Mouse (Mus musculus): ENCODE measurements around the gene Agtrap. TPM values are rescaled to one million over a fixed set of nuclear protein-coding genes. Genes with fewer than 3 reads are reported as not detected.

Gene Agtrap
- 4.0 and 4.1 TPM in 2 replicates for polyA plus RNA-seq (2012; rRNA removed)

DNA sequence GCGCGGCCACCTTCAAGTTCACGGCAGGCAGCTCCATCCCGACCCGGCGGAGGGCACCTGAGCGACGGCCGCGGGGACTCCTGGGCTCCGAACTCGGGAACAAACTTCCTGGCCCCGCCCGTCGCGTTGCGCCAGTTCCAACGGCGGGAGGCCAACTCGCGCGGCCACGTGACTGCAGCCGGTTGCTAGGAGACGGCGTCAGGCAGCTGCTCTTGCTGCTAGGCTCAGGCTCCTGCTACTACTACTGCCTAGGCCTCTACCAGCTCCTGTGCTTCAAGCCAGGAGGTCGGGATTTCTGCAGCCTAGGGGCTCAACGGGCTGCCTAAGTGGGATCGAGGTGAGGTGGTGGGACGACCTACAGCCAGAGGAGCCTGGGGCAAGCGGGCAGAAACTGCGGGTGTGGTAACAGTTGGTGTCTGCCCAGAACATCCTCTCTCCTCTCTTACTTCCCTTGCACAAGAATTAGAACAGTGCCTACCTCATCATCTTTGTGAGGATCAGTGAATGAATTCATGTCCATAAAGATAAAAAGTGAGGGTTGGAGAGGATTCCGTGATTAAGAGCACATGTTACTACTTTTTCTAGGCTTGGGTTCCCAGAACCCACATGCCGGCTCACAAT, at the start of gene Agtrap:
Agtrap (minus strand) TSS at position 125 of the 621 bp plus-strand sequence.

DNA sequence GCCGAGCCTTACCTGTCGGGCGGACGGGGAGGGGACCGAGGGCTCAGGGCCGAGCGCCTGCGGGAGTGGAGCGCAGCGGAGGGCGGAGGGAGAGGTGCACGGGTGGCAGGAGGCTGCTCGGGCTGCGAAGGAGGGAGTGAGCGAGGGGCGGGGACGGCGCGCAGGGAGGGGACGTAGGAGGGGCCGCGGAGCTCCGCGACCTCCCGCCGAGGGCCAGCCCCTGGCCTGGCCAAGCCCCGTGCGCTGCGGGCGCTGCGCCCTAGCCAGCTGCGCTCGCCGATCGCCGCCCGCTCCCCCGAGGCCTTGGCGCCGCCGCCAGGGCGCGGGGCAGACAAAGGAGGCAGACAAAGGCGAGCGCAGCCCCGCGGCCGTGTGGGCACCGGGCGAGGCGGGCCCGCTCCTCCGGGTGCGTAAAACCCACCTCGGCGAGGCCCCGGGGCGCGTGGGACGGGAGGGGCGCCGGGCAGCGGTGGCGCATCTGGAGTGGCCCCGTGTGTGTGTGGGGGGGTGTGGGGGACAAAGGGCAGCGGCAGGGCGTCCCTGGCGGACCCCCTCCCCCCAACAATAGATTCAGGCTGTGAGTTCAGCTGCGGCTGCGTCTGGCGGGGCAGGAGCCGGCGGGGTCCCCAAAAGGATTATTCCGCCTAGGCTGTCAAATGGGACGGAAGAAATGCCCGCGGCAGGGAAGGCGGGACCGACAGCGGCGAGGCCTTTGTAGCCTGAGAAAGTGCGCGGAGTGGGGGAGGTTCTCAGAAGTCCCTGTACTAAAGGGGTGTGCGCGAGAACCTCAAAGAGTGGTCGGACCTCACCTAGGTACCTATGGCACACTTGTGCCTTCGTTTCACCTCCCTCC, 43.0 kb upstream of the Agtrap start, which contains the start of gene Draxin:
Draxin (minus strand) TSS at position 138 of the 853 bp plus-strand sequence.

DNA sequence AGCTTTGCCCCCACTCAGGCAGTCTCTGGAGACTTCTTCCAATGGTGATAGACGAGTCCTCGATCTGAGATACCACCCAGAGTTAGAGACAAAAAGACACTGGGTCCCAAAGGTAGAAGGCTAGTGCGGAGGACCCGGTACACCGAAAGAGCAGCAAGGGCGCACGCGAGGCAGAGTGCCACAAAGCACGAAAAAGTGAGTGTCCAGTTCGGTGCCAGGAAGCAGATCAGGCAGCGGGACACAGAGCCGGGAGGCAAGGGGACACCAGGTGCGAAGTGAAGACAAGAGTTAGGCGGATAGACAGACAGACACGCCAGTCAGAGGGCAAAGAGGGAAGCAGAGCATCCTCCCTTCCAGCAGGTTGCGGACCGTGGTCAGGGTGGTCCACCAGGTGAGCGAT, 42.3 kb upstream of the Agtrap start, which contains the start of gene Mad2l2:
Mad2l2 (plus strand) TSS at position 252 of the 400 bp plus-strand sequence.

DNA sequence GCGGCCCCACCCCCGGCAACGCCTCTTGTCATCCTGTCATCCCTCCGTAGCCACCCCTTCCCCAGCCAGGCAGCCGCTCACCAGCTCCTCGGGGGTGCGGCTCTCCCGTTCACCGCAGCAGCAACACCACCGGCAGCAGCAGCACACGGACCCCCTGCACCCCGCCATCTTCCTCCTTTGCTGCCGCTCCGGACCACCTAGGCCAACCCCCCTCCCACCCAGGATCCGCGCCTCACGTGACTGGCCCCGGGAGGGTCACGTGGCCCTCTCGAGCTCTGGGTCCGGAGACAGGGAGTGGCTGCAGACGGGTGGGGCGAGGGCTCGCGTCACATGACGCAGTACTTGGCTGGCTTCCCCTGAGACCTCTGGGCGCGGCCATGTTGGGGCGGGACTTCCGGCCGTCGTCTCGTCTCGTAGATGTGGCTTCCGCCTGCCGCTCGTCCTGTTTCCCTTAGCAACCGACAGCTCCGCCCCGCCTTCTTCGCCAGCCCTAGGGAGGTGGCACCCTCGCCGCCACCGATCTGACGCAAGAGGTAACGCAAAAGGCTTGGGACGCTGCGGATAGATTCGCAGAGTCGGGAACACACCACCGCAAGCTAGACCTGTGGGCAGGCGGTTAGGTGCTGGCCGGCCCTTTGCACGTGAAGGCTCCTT, 49.1 kb downstream of the Agtrap start, which contains the start of the genes Clcn6 and Mthfr:
Clcn6 (minus strand) TSS at position 222 of the 654 bp plus-strand sequence.
Mthfr (plus strand) TSS at position 478 of the 654 bp plus-strand sequence.

Other genes with a start within 250 kb of the Agtrap start
- 8.0 and 8.9 TPM in 2 replicates for gene Zfp933, start 239.7 kb downstream of the Agtrap start, polyA plus RNA-seq (2012; rRNA removed)
- gene Miip, start 219.2 kb downstream of the Agtrap start, polyA plus RNA-seq (2012; rRNA removed), result 79.9 and 80.4 TPM in 2 replicates
- gene Fv1, start 219.1 kb downstream of the Agtrap start, polyA plus RNA-seq (2012; rRNA removed), result 7.8 and 8.5 TPM in 2 replicates
- gene Mfn2, start 183.3 kb downstream of the Agtrap start, polyA plus RNA-seq (2012; rRNA removed), result 73.6 and 75.9 TPM in 2 replicates
- gene Plod1, start 151.3 kb downstream of the Agtrap start, polyA plus RNA-seq (2012; rRNA removed), result 13.5 and 15.5 TPM in 2 replicates
- gene 2510039O18Rik, start 147.1 kb downstream of the Agtrap start, polyA plus RNA-seq (2012; rRNA removed), result 42.5 and 42.9 TPM in 2 replicates
- gene Nppb, start 102.2 kb downstream of the Agtrap start, polyA plus RNA-seq (2012; rRNA removed), result 0.12 and 0.25 TPM in 2 replicates
- 0.82 and 1.1 TPM in 2 replicates for gene Nppa, start 87.3 kb downstream of the Agtrap start, polyA plus RNA-seq (2012; rRNA removed)
- gene Clcn6, start 49.2 kb downstream of the Agtrap start, polyA plus RNA-seq (2012; rRNA removed), result 51.4 and 54.8 TPM in 2 replicates
- 26.1 and 28.2 TPM in 2 replicates for gene Mthfr, start 49.0 kb downstream of the Agtrap start, polyA plus RNA-seq (2012; rRNA removed)
- gene Mad2l2, start 42.4 kb upstream of the Agtrap start, polyA plus RNA-seq (2012; rRNA removed), result 105 and 106 TPM in 2 replicates
- 40.4 and 42.8 TPM in 2 replicates for gene Draxin, start 42.7 kb upstream of the Agtrap start, polyA plus RNA-seq (2012; rRNA removed)
- 21.9 and 23.4 TPM in 2 replicates for gene Fbxo6, start 64.1 kb upstream of the Agtrap start, polyA plus RNA-seq (2012; rRNA removed)
- 114 and 122 TPM in 2 replicates for gene Fbxo44, start 72.5 kb upstream of the Agtrap start, polyA plus RNA-seq (2012; rRNA removed)
- gene Fbxo2, start 72.6 kb upstream of the Agtrap start, polyA plus RNA-seq (2012; rRNA removed), result 8.8 and 14.9 TPM in 2 replicates
- 13.1 and 13.7 TPM in 2 replicates for gene Disp3, start 199.9 kb upstream of the Agtrap start, polyA plus RNA-seq (2012; rRNA removed)